Mouse (Mus musculus): ENCODE data around the gene Wfikkn2.
A peak's percentile ranks its signal among the peaks of the same experiment; 100 is the strongest.

Gene Wfikkn2

DNA sequence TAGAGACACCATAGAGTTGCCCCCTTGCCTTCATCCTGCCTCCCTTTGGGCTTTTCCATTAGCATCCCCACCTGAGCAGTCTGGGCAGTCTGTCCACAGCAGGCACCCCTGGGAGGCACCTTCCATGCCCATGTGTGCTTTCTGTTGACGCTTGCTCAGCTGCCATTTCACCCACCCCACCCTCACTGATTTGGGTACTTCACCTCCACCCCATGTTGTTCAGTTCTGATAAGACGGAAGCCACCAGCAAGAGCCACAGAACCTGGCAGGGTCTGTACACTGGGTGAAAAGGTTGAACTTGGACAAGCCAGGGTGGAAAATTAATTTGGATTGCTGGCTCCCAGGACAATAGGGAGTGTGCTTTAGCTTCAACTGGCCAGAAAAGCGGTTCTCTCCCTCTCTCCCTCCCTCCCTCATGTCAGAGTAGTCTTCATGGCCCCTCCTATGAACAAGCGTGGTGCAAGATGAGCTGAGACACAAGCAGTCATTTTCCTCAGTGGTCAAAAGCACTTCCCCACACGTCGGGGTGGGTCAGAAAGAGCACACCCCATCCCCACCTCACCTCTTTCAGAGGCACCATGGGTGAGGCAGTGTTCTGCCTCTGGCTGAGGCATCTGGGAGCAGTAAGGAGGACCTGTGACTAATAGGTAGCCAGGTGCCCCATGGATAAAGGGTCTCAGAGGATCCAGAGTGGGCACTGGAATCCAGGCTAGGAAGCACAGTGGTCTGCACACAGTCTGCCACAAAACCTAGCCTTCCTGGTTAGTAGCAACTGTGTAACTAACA lies 16.0 kb upstream of the Wfikkn2 start:
- DNase-seq (ENCODE audit: low spot score) = no peak

GRCm38 (mm10) chr11:94259814-94260213 lies 14.0 kb upstream of the Wfikkn2 start:
- DNase-seq (ENCODE audit: low spot score) = no peak

DNA sequence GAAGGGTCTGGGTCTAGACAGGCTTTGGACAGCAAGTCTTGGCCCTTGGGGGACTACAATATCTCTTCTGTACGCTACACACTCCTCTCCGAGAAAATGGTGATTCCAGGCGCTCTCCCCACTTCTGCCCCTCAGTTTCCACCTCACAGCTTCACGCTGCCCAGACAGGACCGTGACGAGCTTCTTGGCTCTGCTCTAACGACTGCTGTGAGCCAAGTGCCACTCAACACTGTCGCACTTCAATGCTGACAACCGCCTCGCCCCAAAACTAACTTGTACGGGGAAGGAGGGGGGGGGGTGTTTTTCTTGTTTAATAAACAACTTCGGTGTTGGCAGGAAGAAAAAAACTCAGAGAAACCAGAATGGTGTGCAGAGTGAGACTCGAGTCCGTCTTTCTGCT lies 12.2 kb upstream of the Wfikkn2 start:
- no peak for DNase-seq (ENCODE audit: low spot score)

DNA sequence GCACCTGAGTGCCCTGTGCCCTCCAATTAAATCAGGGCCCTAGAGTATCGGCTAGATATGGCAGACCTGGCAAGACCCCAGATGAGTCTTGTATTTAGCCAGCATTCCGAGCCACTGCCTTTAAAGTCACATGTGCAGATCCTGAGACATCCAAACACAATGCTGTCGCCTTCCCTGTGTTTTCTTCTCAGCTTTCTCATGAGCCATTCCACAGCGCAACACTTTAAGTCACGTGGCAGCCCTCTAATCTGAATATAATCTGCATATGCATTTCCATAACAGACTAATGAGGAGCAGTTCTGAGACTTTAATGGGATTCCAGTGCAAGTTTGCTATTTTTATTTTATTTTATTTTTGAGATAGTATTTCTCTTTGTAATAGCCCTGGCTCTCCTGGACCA lies 9.9 kb upstream of the Wfikkn2 start:
- DNase-seq (ENCODE audit: low spot score) = no peak

- no peak for DNase-seq (ENCODE audit: low spot score)
Measured at GRCm38 (mm10) chr11:94253691-94254090, 7.9 kb upstream of the Wfikkn2 start.

DNA sequence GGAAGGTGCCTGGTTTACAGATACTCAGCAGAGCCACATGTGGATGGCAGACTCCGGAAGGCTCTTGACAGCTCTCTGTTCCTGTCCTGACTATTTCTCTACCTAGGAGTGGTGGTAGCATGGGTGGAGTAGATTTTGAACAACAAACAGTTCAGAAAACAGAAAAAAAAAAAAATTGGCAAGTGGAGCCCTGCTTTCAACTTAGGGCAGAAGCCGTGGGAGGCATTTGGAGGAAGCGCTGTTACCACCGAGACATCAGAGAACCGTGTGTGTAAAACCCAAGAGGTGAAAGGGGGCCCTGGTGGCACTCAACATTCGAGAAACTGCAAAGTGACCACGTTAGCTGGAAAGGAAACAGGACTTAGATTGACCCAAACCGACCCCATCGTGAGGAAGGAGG lies 7.4 kb upstream of the Wfikkn2 start:
- no peak for DNase-seq (ENCODE audit: low spot score)

GRCm38 (mm10) chr11:94246789-94247061 lies 920 bp upstream of the Wfikkn2 start:
- DNase-seq (ENCODE audit: low spot score) = no peak

DNA sequence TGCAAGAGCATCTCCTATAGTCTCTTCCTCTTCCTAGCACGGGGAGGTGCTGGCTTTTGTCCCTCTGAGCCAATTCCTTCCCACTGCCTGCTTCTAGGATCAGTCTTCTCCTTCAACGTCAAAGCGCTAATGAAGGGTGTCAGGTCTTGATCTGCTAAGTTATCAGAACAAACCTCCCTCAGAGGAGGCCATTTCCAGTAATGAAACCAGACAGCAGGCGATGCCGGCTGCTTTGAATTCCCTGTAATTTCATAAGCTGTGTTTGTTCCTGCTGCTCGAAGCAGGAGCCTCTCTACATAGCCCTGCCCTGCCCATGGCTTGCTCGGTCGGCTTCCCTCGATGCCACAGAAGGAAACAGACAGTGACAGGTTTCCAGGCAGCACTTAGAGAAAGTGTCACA lies 1.4 kb downstream of the Wfikkn2 start:
- DNase-seq (ENCODE audit: low spot score) = no peak

DNA sequence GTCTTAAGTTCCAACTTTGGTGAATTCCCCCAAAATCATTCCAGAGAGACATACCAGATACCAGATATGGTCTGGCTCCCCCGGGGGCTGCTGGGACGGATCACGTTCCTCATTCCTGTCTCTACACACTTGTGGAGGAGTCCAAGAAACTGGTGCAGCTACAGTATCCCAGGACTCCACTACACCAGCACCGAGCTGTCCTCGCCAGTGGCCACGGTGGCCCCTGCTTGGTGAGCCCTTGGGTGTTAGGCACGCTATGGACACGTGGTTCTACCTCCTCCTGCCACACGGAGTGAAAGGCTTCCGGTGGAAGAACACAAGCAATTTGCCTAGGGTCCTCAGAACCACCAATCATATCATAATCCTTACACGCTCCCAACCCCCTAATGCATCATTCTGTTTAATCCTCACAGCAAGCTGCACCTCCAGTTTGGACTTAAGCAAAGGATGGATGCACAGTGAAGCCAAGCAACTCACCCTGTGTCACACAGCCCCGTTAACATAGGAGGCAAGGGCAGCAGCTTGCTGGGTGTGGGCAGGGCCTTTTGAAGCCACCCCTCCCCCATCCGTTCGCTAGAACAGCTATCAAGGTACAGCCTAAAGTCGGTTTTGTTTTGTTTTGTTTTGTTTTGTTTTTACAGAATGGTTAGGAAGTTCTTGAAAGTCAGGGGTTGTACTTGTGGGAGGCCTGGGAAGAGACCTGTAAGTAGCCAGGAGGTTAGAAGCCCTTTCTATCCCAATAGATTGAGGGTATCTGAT lies 2.2 kb downstream of the Wfikkn2 start:
- no peak for DNase-seq (ENCODE audit: low spot score)

- peak; percentile 41 for DNase-seq (ENCODE audit: low spot score)
Measured at GRCm38 (mm10) chr11:94242760-94243421, 2.9 kb downstream of the Wfikkn2 start.

DNA sequence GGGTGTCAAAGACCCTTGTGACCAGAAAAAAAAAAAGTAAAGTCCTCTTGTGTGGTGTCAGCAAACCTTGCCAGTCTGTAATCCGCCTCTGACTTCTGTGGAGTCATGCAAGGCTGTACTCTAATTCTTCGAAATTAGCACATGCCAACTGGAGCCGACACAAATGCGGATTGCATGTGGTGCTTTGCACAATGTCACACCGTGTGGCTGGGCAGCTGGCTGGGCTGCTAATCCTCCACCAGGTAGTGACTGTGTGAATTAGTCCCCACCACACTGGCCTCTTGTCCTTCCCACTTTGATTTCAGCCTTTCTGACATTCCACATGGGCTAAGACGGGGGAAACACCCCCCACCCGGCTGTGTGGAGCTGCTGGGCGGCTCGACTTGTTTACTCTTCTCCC lies 6.1 kb downstream of the Wfikkn2 start:
- DNase-seq (ENCODE audit: low spot score) = no peak

GRCm38 (mm10) chr11:94238786-94239185 lies 7.0 kb downstream of the Wfikkn2 start:
- no peak for DNase-seq (ENCODE audit: low spot score)

DNA sequence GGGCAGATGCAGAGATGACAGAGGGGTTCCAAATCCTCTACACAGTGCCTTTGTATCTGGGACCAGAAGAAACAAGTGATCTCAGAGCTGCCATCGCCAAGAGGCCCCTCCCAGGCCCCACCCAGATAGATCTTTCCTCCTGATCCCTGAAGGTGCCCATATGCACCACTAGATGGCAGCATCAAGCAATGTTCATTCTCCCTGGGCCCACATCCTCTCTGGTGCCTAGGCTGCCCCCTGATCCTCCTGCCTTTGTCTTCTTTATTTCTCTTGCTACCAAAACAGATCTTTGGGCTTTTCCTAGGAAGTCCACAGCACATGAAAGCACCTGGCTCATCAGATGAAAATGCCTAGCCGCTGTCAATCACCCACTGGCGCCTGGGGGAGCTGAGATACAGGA lies 9.7 kb downstream of the Wfikkn2 start:
- peak; percentile 57 for DNase-seq (ENCODE audit: low spot score)

DNA sequence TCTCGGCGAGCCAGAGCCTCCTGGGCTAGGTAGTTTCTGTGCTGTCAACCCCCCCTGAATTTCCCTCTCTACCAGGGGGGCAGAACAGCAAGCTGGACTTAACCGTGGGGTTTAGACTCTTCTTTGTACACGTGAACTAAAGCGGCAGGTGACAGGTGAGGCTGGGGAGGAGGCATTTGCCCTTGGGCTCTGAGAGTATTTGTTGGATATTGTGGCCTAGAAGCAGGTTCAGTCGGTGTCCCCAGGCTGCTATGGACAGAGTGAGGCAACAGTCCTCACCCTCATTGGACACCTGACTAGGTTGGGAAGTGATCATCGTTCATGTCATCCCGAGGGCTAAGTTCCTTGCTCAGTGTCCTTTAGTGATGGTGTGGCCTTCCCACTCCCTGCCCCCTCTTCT lies 10.9 kb downstream of the Wfikkn2 start:
- DNase-seq (ENCODE audit: low spot score) = no peak

- DNase-seq (ENCODE audit: low spot score) = no peak
Measured at GRCm38 (mm10) chr11:94234380-94234779, 11.4 kb downstream of the Wfikkn2 start.

DNA sequence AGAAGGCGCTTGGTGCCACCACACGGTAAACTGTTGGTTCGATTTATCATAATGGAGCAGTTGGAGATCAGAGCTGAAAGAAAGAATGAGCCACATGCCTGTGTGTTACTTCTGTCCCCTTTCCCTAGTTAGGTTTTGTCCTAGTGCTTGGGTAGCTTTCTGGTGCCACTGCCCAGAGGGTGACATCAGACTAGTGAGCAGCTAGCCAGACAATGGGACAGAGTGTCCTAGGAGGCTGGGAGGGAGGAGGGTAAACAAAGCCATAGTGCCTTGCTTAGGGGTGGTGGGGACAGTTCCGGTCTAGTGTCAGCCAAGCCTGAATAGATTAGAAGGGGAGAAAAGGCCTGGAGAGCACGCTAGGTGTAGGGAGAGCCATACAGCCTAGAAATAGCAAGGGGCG lies 12.4 kb downstream of the Wfikkn2 start:
- no peak for DNase-seq (ENCODE audit: low spot score)

DNA sequence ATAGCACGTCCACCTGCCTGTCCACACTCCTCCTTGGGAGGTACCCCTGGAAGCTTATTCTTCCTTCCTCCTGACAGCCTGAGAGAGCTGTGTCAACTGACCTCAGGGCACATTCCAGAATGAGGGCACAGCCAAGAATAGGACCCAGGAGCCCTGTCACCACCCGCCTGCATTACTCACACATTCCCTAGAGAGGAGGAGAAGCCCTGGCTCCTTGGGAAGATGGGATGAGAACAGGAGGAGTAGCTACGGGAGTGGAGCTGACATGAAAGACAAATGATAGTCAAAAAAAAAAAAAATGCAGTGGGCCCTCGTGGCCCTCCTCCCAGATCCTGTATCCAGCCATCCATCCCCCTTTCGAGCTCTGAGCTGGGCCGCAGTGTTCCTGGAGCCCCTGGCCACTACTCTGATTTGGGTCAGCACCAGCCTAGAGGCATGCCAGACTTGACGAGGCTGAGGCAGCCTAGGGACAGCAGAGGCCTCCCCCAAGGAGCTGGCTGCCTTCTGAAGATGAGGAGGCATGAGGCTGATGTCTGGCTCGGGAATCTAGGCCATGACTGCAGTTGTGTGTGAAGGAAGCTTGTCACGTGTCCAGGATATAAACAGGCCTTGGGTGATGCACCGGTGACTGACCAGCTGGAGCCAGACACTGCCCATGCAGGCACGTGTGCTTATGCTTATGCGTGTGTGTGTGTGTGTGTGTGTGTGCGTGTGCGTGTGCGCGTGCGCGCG lies 13.8 kb downstream of the Wfikkn2 start:
- no peak for DNase-seq (ENCODE audit: low spot score)

- no peak for DNase-seq (ENCODE audit: low spot score)
Measured at GRCm38 (mm10) chr11:94230244-94230643, 15.6 kb downstream of the Wfikkn2 start.

DNA sequence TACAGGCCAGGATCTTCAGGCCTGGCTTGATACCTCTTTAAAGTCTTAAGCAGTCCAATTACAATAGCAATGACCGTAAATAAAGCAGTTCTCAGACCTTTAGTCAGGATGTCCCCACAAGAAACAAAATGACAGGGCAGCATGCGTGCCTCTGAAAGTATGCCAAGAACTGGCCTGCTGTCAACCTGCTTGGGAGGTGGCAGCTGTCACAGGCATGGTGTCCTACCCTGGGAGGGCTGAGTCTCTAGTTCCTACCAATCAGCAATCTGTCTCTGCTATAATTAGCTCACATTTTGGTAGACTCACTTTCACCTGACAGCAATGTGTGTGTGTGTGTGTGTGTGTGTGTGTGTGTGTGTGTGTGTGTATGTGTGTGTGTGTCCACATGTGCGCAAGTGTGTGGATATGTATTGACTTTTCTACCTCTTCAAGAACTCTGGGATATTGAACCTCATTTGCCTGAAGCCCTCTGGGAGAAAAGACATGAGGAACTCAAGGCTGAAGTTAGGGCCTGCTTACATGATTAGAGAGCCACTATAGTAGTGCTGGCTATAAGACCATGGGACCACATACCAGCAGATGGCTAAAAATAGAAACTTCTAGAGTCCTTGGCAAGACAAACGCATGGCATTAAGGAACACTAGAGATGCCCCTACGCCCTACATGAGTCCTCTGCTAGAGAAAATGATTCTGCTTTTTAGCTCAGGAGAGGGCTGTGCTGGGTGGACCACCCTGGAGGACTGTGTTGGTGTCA lies 16.4 kb downstream of the Wfikkn2 start:
- DNase-seq (ENCODE audit: low spot score) = no peak

GRCm38 (mm10) chr11:94228416-94228815 lies 17.4 kb downstream of the Wfikkn2 start:
- no peak for DNase-seq (ENCODE audit: low spot score)

DNA sequence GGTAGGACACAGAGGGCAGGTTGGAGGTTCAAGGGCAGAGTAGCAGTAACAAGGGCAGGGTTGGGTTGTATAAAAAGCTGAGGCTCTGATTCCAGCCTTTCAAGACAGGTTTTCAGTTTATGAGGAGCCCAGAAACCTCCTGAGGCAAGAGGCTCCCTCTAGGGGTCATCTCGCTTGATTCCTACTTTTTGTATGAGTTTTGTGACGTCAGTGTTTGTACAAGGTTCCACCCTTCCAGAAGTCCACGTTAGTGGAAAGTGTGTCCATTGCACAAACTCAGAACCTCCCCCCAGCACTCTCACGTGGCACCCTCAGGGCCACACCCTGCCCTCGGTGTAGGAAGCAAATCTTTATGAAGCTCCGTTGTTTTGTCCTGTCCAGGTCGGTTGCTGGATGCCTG lies 19.8 kb downstream of the Wfikkn2 start:
- peak; percentile 36 for DNase-seq (ENCODE audit: low spot score)

- no peak for DNase-seq (ENCODE audit: low spot score)
Measured at GRCm38 (mm10) chr11:94223531-94223930, 22.3 kb downstream of the Wfikkn2 start.

All from ovary, postnatal 36 days (tissue).